Mouse (Mus musculus) MEL (cell line): ENCODE measurements around the gene Tspan17. TPM values are rescaled to one million over a fixed set of nuclear protein-coding genes. Genes with fewer than 3 reads are reported as not detected.

Experiments used
- DNase-seq: peaks from one replicate; pipeline ENCODE4 v3.0.0; 2011; ENCODE audit warnings: low read depth, low spot score
- H3K27ac ChIP-seq: 2 replicates; pipeline ENCODE4 v1.5.1; 2012; ENCODE audit warnings: low read depth, mild to moderate bottlenecking, control low read depth, low read length, moderate library complexity; ENCODE audit not compliant: control insufficient read depth
- H3K27me3 ChIP-seq, 2 experiments: fragments of 150-350 bp in 1 of 2; sonication (generic) in 1 of 2; 2 replicates each; pipeline ENCODE4 v1.6.1; 2012; ENCODE audit warnings: low read length in 2 of 2, mild to moderate bottlenecking in 2 of 2, improper control_type of control experiment in 1 of 2, moderate library complexity in 1 of 2; ENCODE audit not compliant: insufficient read depth in 2 of 2, control insufficient read depth in 1 of 2
- H3K36me3 ChIP-seq, 2 experiments: 2 replicates each; pipeline ENCODE4 v1.6.1; 2012 to 2014; ENCODE audit warnings: low read length in 2 of 2, improper control_type of control experiment in 1 of 2, inconsistent platforms in 1 of 2, mild to moderate bottlenecking in 1 of 2; ENCODE audit not compliant: insufficient read depth in 2 of 2, control insufficient read depth in 1 of 2
- H3K4me1 ChIP-seq, 2 experiments: fragments of 150-350 bp in 1 of 2; sonication (generic) in 1 of 2; 2 replicates each; pipeline ENCODE4 v1.6.1; 2012; ENCODE audit warnings: low read length in 2 of 2, improper control_type of control experiment in 1 of 2, mild to moderate bottlenecking in 1 of 2; ENCODE audit not compliant: insufficient read depth in 2 of 2, control insufficient read depth in 1 of 2
- H3K4me3 ChIP-seq, 2 experiments: fragments of 150-350 bp in 1 of 2; sonication (generic) in 1 of 2; 2 replicates each; pipeline ENCODE4 v1.5.1; 2012; ENCODE audit warnings: low read depth in 2 of 2, low read length in 2 of 2, mild to moderate bottlenecking in 2 of 2, moderate library complexity in 2 of 2, control low read depth in 1 of 2, improper control_type of control experiment in 1 of 2; ENCODE audit not compliant: control insufficient read depth in 1 of 2, insufficient read depth in 1 of 2
- H3K79me2 ChIP-seq: 2 replicates; pipeline ENCODE4 v1.6.1; 2012; ENCODE audit warnings: mild to moderate bottlenecking, low read length, moderate library complexity; ENCODE audit not compliant: control insufficient read depth, poor library complexity, insufficient read depth
- H3K9ac ChIP-seq: 2 replicates; pipeline ENCODE4 v1.6.1; 2012; ENCODE audit warnings: low read depth, mild to moderate bottlenecking, control low read depth, low read length, moderate library complexity; ENCODE audit not compliant: control insufficient read depth, poor library complexity, severe bottlenecking
- H3K9me3 ChIP-seq: fragments of 150-350 bp; sonication (generic); replicated peaks from 2 replicates; pipeline ENCODE4 v1.6.1; 2012; ENCODE audit warnings: mild to moderate bottlenecking, low read length, improper control_type of control experiment, moderate library complexity; ENCODE audit not compliant: insufficient read depth
- CHD2 ChIP-seq: IDR thresholded peaks from 2 replicates; pipeline ENCODE4 v1.6.1; 2011; ENCODE audit warnings: low read length, improper control_type of control experiment
- CTCF ChIP-seq, 3 experiments: IDR thresholded peaks in 2 of 3; conservative IDR thresholded peaks in 1 of 3; 2 replicates each; pipeline ENCODE4 v1.5.1; 2011 to 2012; ENCODE audit warnings: low read length in 3 of 3, low read depth in 2 of 3, mild to moderate bottlenecking in 2 of 3, improper control_type of control experiment in 1 of 3, inconsistent platforms in 1 of 3, mixed read lengths in 1 of 3, moderate library complexity in 1 of 3; ENCODE audit not compliant: control insufficient read depth in 1 of 3, insufficient read depth in 1 of 3, poor library complexity in 1 of 3, severe bottlenecking in 1 of 3
- EP300 ChIP-seq, 2 experiments: IDR thresholded peaks; 2 replicates each; pipeline ENCODE4 v1.6.1; 2011; ENCODE audit warnings: improper control_type of control experiment in 2 of 2, low read length in 2 of 2, low read depth in 1 of 2, mild to moderate bottlenecking in 1 of 2
- GABPA ChIP-seq: IDR thresholded peaks from 2 replicates; pipeline ENCODE4 v1.6.1; 2012; ENCODE audit warnings: low read depth, mild to moderate bottlenecking, inconsistent platforms, low read length, improper control_type of control experiment, moderate library complexity
- HCFC1 ChIP-seq: IDR thresholded peaks from 2 replicates; pipeline ENCODE4 v1.6.1; 2012; ENCODE audit warnings: low read depth, mild to moderate bottlenecking, inconsistent platforms, low read length, improper control_type of control experiment, moderate library complexity
- KAT2A ChIP-seq: conservative IDR thresholded peaks from 2 replicates; pipeline ENCODE4 v1.6.1; 2012; ENCODE audit warnings: low read depth, low read length, improper control_type of control experiment, inconsistent platforms
- MAFK ChIP-seq: IDR thresholded peaks from 2 replicates; pipeline ENCODE4 v1.6.1; 2011; ENCODE audit warnings: low read depth, mild to moderate bottlenecking, low read length, improper control_type of control experiment, borderline replicate concordance
- MAX ChIP-seq: IDR thresholded peaks from 2 replicates; pipeline ENCODE4 v1.6.1; 2011; ENCODE audit warnings: low read length, improper control_type of control experiment
- MAZ ChIP-seq: IDR thresholded peaks from 2 replicates; pipeline ENCODE4 v1.6.1; 2012; ENCODE audit warnings: low read depth, mild to moderate bottlenecking, inconsistent platforms, low read length, improper control_type of control experiment
- MYB ChIP-seq: IDR thresholded peaks from 2 replicates; pipeline ENCODE4 v1.6.1; 2011; ENCODE audit warnings: mild to moderate bottlenecking, low read depth, low read length, improper control_type of control experiment
- MYC ChIP-seq: IDR thresholded peaks from 2 replicates; pipeline ENCODE4 v1.6.1; 2011; ENCODE audit warnings: low read depth, mild to moderate bottlenecking, low read length, improper control_type of control experiment, moderate library complexity
- NELFE ChIP-seq: IDR thresholded peaks from 2 replicates; pipeline ENCODE4 v1.6.1; 2011; ENCODE audit warnings: low read depth, low read length, improper control_type of control experiment
- NRF1 ChIP-seq: IDR thresholded peaks from 2 replicates; pipeline ENCODE4 v1.6.1; 2014; ENCODE audit warnings: low read depth, mild to moderate bottlenecking, inconsistent platforms, low read length, improper control_type of control experiment, moderate library complexity; ENCODE audit not compliant: poor library complexity, insufficient read depth, severe bottlenecking
- POLR2A ChIP-seq, 2 experiments: IDR thresholded peaks; 2 replicates each; pipeline ENCODE4 v1.6.1; 2011 to 2012; ENCODE audit warnings: low read length in 2 of 2, mild to moderate bottlenecking in 2 of 2, control low read depth in 1 of 2, improper control_type of control experiment in 1 of 2, low read depth in 1 of 2, moderate library complexity in 1 of 2; ENCODE audit not compliant: control insufficient read depth in 1 of 2, insufficient read depth in 1 of 2, poor library complexity in 1 of 2
- POLR2AphosphoS2 ChIP-seq: IDR thresholded peaks from 2 replicates; pipeline ENCODE4 v1.6.1; 2011; ENCODE audit warnings: low read length, improper control_type of control experiment
- RCOR1 ChIP-seq: IDR thresholded peaks from 2 replicates; pipeline ENCODE4 v1.6.1; 2012; ENCODE audit warnings: low read depth, mild to moderate bottlenecking, inconsistent platforms, low read length, improper control_type of control experiment
- SMC3 ChIP-seq: IDR thresholded peaks from 2 replicates; pipeline ENCODE4 v1.6.1; 2011; ENCODE audit warnings: low read depth, low read length, improper control_type of control experiment
- TBP ChIP-seq: IDR thresholded peaks from 2 replicates; pipeline ENCODE4 v1.8.0; 2011; ENCODE audit warnings: low read depth, low read length, improper control_type of control experiment
- UBTF ChIP-seq: IDR thresholded peaks from 2 replicates; pipeline ENCODE4 v1.6.1; 2012; ENCODE audit warnings: low read depth, mild to moderate bottlenecking, inconsistent platforms, low read length, improper control_type of control experiment, moderate library complexity, borderline replicate concordance; ENCODE audit not compliant: insufficient read depth
- USF1 ChIP-seq: IDR thresholded peaks from 2 replicates; pipeline ENCODE4 v1.6.1; 2014; ENCODE audit warnings: low read depth, mild to moderate bottlenecking, inconsistent platforms, low read length, improper control_type of control experiment, moderate library complexity
- ZNF384 ChIP-seq: IDR thresholded peaks from 2 replicates; pipeline ENCODE4 v1.6.1; 2012; ENCODE audit warnings: low read depth, mild to moderate bottlenecking, inconsistent platforms, low read length, improper control_type of control experiment
- polyA plus RNA-seq, 2 experiments: library from polyadenylated mRNA; stranded (reverse) in 1 of 2; unstranded in 1 of 2; fragments of >175 nt in 1 of 2; fragments of >200 nt in 1 of 2; gene quantifications; 2 replicates each; pipeline versions ENCODE4 v1.2.1 to v1.2.4; 2012; ENCODE audit warnings: low replicate concordance in 2 of 2, low read depth in 1 of 2; ENCODE audit not compliant: insufficient read length in 2 of 2, insufficient read depth in 1 of 2, missing spikeins in 1 of 2
- total RNA-seq: library from RNA; depleted of rRNA; stranded (reverse); fragments of 300-350 nt; gene quantifications from 2 replicates; pipeline ENCODE4 v1.2.3, GENCODE M21; 2012

Gene Tspan17
- total and polyA plus RNA-seq, 3 experiments, result 4.1 to 23.0 TPM; not detected in 1

GRCm38 (mm10) chr13:54753733-54754132 lies 35.4 kb upstream of the Tspan17 start:
- TF ChIP-seq CHD2, result no peak
- TF ChIP-seq GABPA, result no peak
- no peak for TF ChIP-seq MYB
- no peak for TF ChIP-seq MAFK
- TF ChIP-seq MYC, result no peak
- TF ChIP-seq NRF1, result no peak
- no peak for TF ChIP-seq MAX
- TF ChIP-seq POLR2A (IDR thresholded peaks at IDR 0.05; ENCODE audit: control insufficient read depth in 1 of 2, insufficient read depth in 1 of 2, low read depth in 1 of 2, low read length in 2 of 2, poor library complexity in 1 of 2), result no peak
- no peak for TF ChIP-seq HCFC1
- TF ChIP-seq UBTF, result no peak
- no peak for TF ChIP-seq SMC3
- TF ChIP-seq USF1, result no peak
- no peak for TF ChIP-seq TBP
- TF ChIP-seq ZNF384, result no peak
- no peak for TF ChIP-seq POLR2AphosphoS2
- no peak for TF ChIP-seq MAZ
- TF ChIP-seq KAT2A, result no peak
- DNase-seq, result no peak
- no peak overlapping the region for H3K27ac ChIP-seq
- H3K9me3 ChIP-seq, result no peaks in the 10 kb centered on the region
- no peaks in the 10 kb centered on the region for H3K4me1 ChIP-seq
- no peak overlapping the region for H3K9ac ChIP-seq
- H3K4me3 ChIP-seq, result no peak overlapping the region
- no peaks in the 10 kb centered on the region; a peak in 1 of 4 replicates for H3K27me3 ChIP-seq
- H3K79me2 ChIP-seq, result no peaks in the 10 kb centered on the region
- H3K36me3 ChIP-seq, result no peaks in the 10 kb centered on the region

GRCm38 (mm10) chr13:54754169-54755080 lies 34.8 kb upstream of the Tspan17 start:
- H3K27ac ChIP-seq, result no peak overlapping the region
- TF ChIP-seq CHD2, result no peak
- TF ChIP-seq MAZ, result no peak
- TF ChIP-seq RCOR1, result no peak
- TF ChIP-seq EP300 (IDR thresholded peaks at IDR 0.05; ENCODE audit: low read depth in 1 of 2, low read length in 2 of 2), result no peak
- no peak for TF ChIP-seq CTCF (IDR thresholded peaks at IDR 0.05 in 2 of 3, conservative IDR thresholded peaks at IDR 0.05 in 1 of 3; ENCODE audit: control insufficient read depth in 1 of 3, insufficient read depth in 1 of 3, low read depth in 2 of 3, low read length in 3 of 3, poor library complexity in 1 of 3, severe bottlenecking in 1 of 3)
- no peak for TF ChIP-seq MYB
- no peak for TF ChIP-seq NELFE
- TF ChIP-seq HCFC1, result no peak

More at GRCm38 (mm10) chr13:54754169-54755080, 34.8 kb upstream of the Tspan17 start:
- Histone ChIP-seq H3K9ac (no peak overlapping the region), H3K9me3 (no peaks in the 10 kb centered on the region), H3K4me3 (no peak overlapping the region), H3K4me1 (no peaks in the 10 kb centered on the region), H3K27me3 (no peaks in the 10 kb centered on the region; a peak in 1 of 4 replicates), H3K36me3 (no peaks in the 10 kb centered on the region), H3K79me2 (no peaks in the 10 kb centered on the region)
- DNase-seq, result no peak
